Mouse (Mus musculus) adrenal gland, postnatal 25 days (tissue): ENCODE data around the gene 4930513O06Rik. TPM values are rescaled to one million over a fixed set of nuclear protein-coding genes. Genes with fewer than 3 reads are reported as not detected.

Experiments
- DNase-seq: peaks from one replicate; pipeline ENCODE4 v3.0.0; 2021; ENCODE audit warnings: mixed read lengths
- long read RNA-seq: library from polyadenylated mRNA; stranded (forward); transcript quantifications from one replicate; pipeline ENCODE4 v2.0.0, GENCODE M21; 2021
- total RNA-seq: library from RNA; stranded (reverse); gene quantifications from 2 replicates; pipeline ENCODE4 v1.2.3, GENCODE M21; 2021

Gene 4930513O06Rik
- total RNA-seq, result not detected in 2 replicates
- long read RNA-seq, result 0 reads

- DNase-seq, result no peak
Observed at GRCm38 (mm10) chrX:139085943-139086342, at the start of gene 4930513O06Rik. Gene 4930513O06Rik (plus strand): TSS chrX:139086243.

- no peak for DNase-seq
Observed at GRCm38 (mm10) chrX:139037666-139038065, 48.4 kb upstream of the 4930513O06Rik start.

GRCm38 (mm10) chrX:139039314-139039713 lies 46.7 kb upstream of the 4930513O06Rik start:
- DNase-seq, result no peak

GRCm38 (mm10) chrX:139041148-139041547 lies 44.9 kb upstream of the 4930513O06Rik start:
- DNase-seq, result no peak

- DNase-seq, result no peak
Observed at GRCm38 (mm10) chrX:139051976-139052375, 34.1 kb upstream of the 4930513O06Rik start.

GRCm38 (mm10) chrX:139053149-139053548 lies 32.9 kb upstream of the 4930513O06Rik start:
- no peak for DNase-seq

- DNase-seq, result no peak
Observed at GRCm38 (mm10) chrX:139064078-139064477, 22.0 kb upstream of the 4930513O06Rik start.

GRCm38 (mm10) chrX:139078493-139078892 lies 7.5 kb upstream of the 4930513O06Rik start:
- no peak for DNase-seq

GRCm38 (mm10) chrX:139085077-139085476 lies 966 bp upstream of the 4930513O06Rik start, which contains the start of gene Serpina7:
Gene Serpina7 (minus strand): TSS chrX:139085236.
- no peak for DNase-seq

GRCm38 (mm10) chrX:139097197-139097596 lies 11.2 kb downstream of the 4930513O06Rik start:
- DNase-seq, result no peak

- no peak for DNase-seq
Observed at GRCm38 (mm10) chrX:139134031-139134430, 48.0 kb downstream of the 4930513O06Rik start.

Other genes starting within 250 kb of the 4930513O06Rik start
- gene Nrk, start 171.8 kb upstream of the 4930513O06Rik start, total RNA-seq, result 0.49 and 0.81 TPM in 2 replicates
- not detected in 2 replicates for gene Serpina7, start 1.0 kb upstream of the 4930513O06Rik start, total RNA-seq
- not detected in 2 replicates for gene 4933428M09Rik, start 93.0 kb downstream of the 4930513O06Rik start, total RNA-seq
- 3.1 and 4.5 TPM in 2 replicates for gene Mum1l1, start 123.8 kb downstream of the 4930513O06Rik start, total RNA-seq
- gene Trap1a, start 247.4 kb downstream of the 4930513O06Rik start, total RNA-seq, result not detected in 2 replicates